Mouse (Mus musculus): ENCODE results near the gene Slc17a9.

- no peak for TF ChIP-seq CTCF (IDR thresholded peaks at IDR 0.05; ENCODE audit: borderline replicate concordance, control insufficient read depth, extremely low read depth, insufficient read depth, low read length, poor library complexity)
- TF ChIP-seq POLR2A (IDR thresholded peaks at IDR 0.05; ENCODE audit: control insufficient read depth, extremely low read depth, insufficient read depth, low read length, poor library complexity): no peak
These were observed 21.6 kb downstream of the Slc17a9 start for GRCm38 (mm10) chr2:180746569-180747192.

Measured in thymus, adult 2 months (tissue).